Mouse (Mus musculus): ENCODE measurements around the gene Ppm1d. TPM values are rescaled to one million over a fixed set of nuclear protein-coding genes. Genes with fewer than 3 reads are reported as not detected.

Ppm1d gene
- polyA plus RNA-seq, 1 experiment from 2014 or later, result 13.7 TPM

- H3K9ac ChIP-seq (ENCODE audit: low read length), result no peak overlapping the region
- 0 out of 2 replicates have a peak, but pooled peaks cover 2% of the 10 kb centered on the region for H3K4me1 ChIP-seq (ENCODE audit: control insufficient read depth, insufficient read depth, low read length)
- H3K4me2 ChIP-seq (ENCODE audit: low read depth, low read length), result no peak overlapping the region
- no peak overlapping the region for H3K4me3 ChIP-seq (ENCODE audit: low read length)
- no peaks in the 10 kb centered on the region for H3K27me3 ChIP-seq (ENCODE audit: control insufficient read depth, insufficient read depth, low read length)
- 72% methylated on average over 12 of the region's 12 CpGs for WGBS
- ATAC-seq (replicated peaks; ENCODE audit: extremely low read depth, insufficient read depth, low FRiP score), result no peak
- H3K9me3 ChIP-seq (replicated peaks; ENCODE audit: control insufficient read depth, low read length), result no peaks in the 10 kb centered on the region
- no peaks in the 10 kb centered on the region for H3K36me3 ChIP-seq (ENCODE audit: control insufficient read depth, insufficient read depth)
- H3K27ac ChIP-seq (ENCODE audit: low read length), result no peak overlapping the region
Measured at GRCm38 (mm10) chr11:85392179-85392863, 81.3 kb downstream of the Ppm1d start.

GRCm38 (mm10) chr11:85392864-85393220 is 81.8 kb downstream of the Ppm1d start:
- no peak overlapping the region for H3K27ac ChIP-seq (ENCODE audit: low read length)
- H3K27me3 ChIP-seq (ENCODE audit: control insufficient read depth, insufficient read depth, low read length), result no peaks in the 10 kb centered on the region
- 69% methylated on average over 9 of the region's 9 CpGs for WGBS
- no peak overlapping the region for H3K4me3 ChIP-seq (ENCODE audit: low read length)
- no peak overlapping the region for H3K4me2 ChIP-seq (ENCODE audit: low read depth, low read length)
- no peak overlapping the region for H3K9ac ChIP-seq (ENCODE audit: low read length)
- H3K36me3 ChIP-seq (ENCODE audit: control insufficient read depth, insufficient read depth), result no peaks in the 10 kb centered on the region
- ATAC-seq (replicated peaks; ENCODE audit: extremely low read depth, insufficient read depth, low FRiP score), result no peak
- no peaks in the 10 kb centered on the region for H3K9me3 ChIP-seq (replicated peaks; ENCODE audit: control insufficient read depth, low read length)
- H3K4me1 ChIP-seq (ENCODE audit: control insufficient read depth, insufficient read depth, low read length), result 0 out of 2 replicates have a peak, but pooled peaks cover 2% of the 10 kb centered on the region

GRCm38 (mm10) chr11:85393990-85394389 is 82.9 kb downstream of the Ppm1d start:
- no peaks in the 10 kb centered on the region for H3K9me3 ChIP-seq (replicated peaks; ENCODE audit: control insufficient read depth, low read length)
- no peak overlapping the region for H3K27ac ChIP-seq (ENCODE audit: low read length)
- no peak overlapping the region for H3K4me2 ChIP-seq (ENCODE audit: low read depth, low read length)
- H3K4me3 ChIP-seq (ENCODE audit: low read length), result no peak overlapping the region
- WGBS, result 54% methylated on average over 3 of the region's 3 CpGs
- H3K36me3 ChIP-seq (ENCODE audit: control insufficient read depth, insufficient read depth), result no peaks in the 10 kb centered on the region
- no peaks in the 10 kb centered on the region for H3K27me3 ChIP-seq (ENCODE audit: control insufficient read depth, insufficient read depth, low read length)
- ATAC-seq (replicated peaks; ENCODE audit: extremely low read depth, insufficient read depth, low FRiP score), result no peak
- no peak overlapping the region for H3K9ac ChIP-seq (ENCODE audit: low read length)
- 0 out of 2 replicates have a peak, but pooled peaks cover 2% of the 10 kb centered on the region for H3K4me1 ChIP-seq (ENCODE audit: control insufficient read depth, insufficient read depth, low read length)

GRCm38 (mm10) chr11:85395361-85395760 is 84.3 kb downstream of the Ppm1d start:
- no peak overlapping the region for H3K27ac ChIP-seq (ENCODE audit: low read length)
- H3K27me3 ChIP-seq (ENCODE audit: control insufficient read depth, insufficient read depth, low read length), result no peaks in the 10 kb centered on the region
- 66% methylated on average over 7 of the region's 7 CpGs for WGBS
- no peaks in the 10 kb centered on the region for H3K9me3 ChIP-seq (replicated peaks; ENCODE audit: control insufficient read depth, low read length)
- H3K9ac ChIP-seq (ENCODE audit: low read length), result no peak overlapping the region
- H3K4me1 ChIP-seq (ENCODE audit: control insufficient read depth, insufficient read depth, low read length), result 0 out of 2 replicates have a peak, but pooled peaks cover 2% of the 10 kb centered on the region
- no peaks in the 10 kb centered on the region for H3K36me3 ChIP-seq (ENCODE audit: control insufficient read depth, insufficient read depth)
- no peak for ATAC-seq (replicated peaks; ENCODE audit: extremely low read depth, insufficient read depth, low FRiP score)
- no peak overlapping the region for H3K4me3 ChIP-seq (ENCODE audit: low read length)
- no peak overlapping the region for H3K4me2 ChIP-seq (ENCODE audit: low read depth, low read length)

Other genes with a start within 250 kb of the Ppm1d start
- gene Usp32, start 171.1 kb upstream of the Ppm1d start, polyA plus RNA-seq (2015; fragmentation: Nextera tagmentation; extraction: Ambion mirVana), result 3.4 and 4.6 TPM in 2 replicates
- gene 1700125H20Rik, start 140.8 kb upstream of the Ppm1d start, polyA plus RNA-seq (2015; fragmentation: Nextera tagmentation; extraction: Ambion mirVana), result not detected in 2 replicates
- gene Appbp2, start 76.1 kb upstream of the Ppm1d start, polyA plus RNA-seq (2015; fragmentation: Nextera tagmentation; extraction: Ambion mirVana), result 31.8 and 32.4 TPM in 2 replicates
- gene Bcas3, start 41.9 kb downstream of the Ppm1d start, polyA plus RNA-seq (2015; fragmentation: Nextera tagmentation; extraction: Ambion mirVana), result 20.2 and 20.5 TPM in 2 replicates

Data from heart, embryonic 16.5 days (tissue).